Mouse (Mus musculus) neural tube, embryonic 15.5 days (tissue): ENCODE results near the gene B3gnt7. TPM values are rescaled to one million over a fixed set of nuclear protein-coding genes. Genes with fewer than 3 reads are reported as not detected.
A peak's percentile ranks its signal among the peaks of the same experiment; 100 is the strongest.

Experiments used
- ATAC-seq: fragments of 200-750 bp; cut with Nextera tagmentation; 2 replicates; pipeline ENCODE4 v1.8.0; 2017; ENCODE audit warnings: mild to moderate bottlenecking, moderate TSS enrichment, moderate library complexity; ENCODE audit not compliant: low FRiP score
- H3K27ac ChIP-seq: fragments of 300-500 bp; sonication (generic); replicated peaks from 2 replicates; pipeline ENCODE4 v1.5.1; 2015; ENCODE audit warnings: mild to moderate bottlenecking, inconsistent platforms
- H3K27me3 ChIP-seq: fragments of 300-500 bp; sonication (generic); replicated peaks from 2 replicates; pipeline ENCODE4 v1.6.1; 2015; ENCODE audit warnings: inconsistent platforms
- H3K36me3 ChIP-seq: fragments of 300-500 bp; sonication (generic); 2 replicates; pipeline ENCODE4 v1.6.1; 2015; ENCODE audit warnings: inconsistent platforms
- H3K4me1 ChIP-seq: fragments of 300-500 bp; sonication (generic); 2 replicates; pipeline ENCODE4 v1.6.1; 2015; ENCODE audit warnings: inconsistent platforms
- H3K4me2 ChIP-seq: fragments of 300-500 bp; sonication (generic); 2 replicates; pipeline ENCODE4 v1.6.1; 2015; ENCODE audit warnings: inconsistent platforms, mild to moderate bottlenecking, moderate library complexity
- H3K4me3 ChIP-seq: fragments of 300-500 bp; sonication (generic); replicated peaks from 2 replicates; pipeline ENCODE4 v1.5.1; 2015; ENCODE audit warnings: mild to moderate bottlenecking, inconsistent platforms
- H3K9ac ChIP-seq: fragments of 300-500 bp; sonication (generic); replicated peaks from 2 replicates; pipeline ENCODE4 v1.6.1; 2015; ENCODE audit warnings: mild to moderate bottlenecking, inconsistent platforms
- H3K9me3 ChIP-seq: fragments of 300-500 bp; sonication (generic); replicated peaks from 2 replicates; pipeline ENCODE4 v1.6.1; 2016; ENCODE audit warnings: inconsistent platforms
- WGBS: fragments of 180-500 bp; shearing (Covaris S2); methylation state at CpG from one replicate; pipeline ENCODE4 v1.1.7; 2015; ENCODE audit warnings: mixed read lengths; 5-methylcytosine and 5-hydroxymethylcytosine counted together
- microRNA-seq: library from miRNA; unstranded; fragments of <30 nt; microRNA quantifications from one replicate; pipeline ENCODE4, GENCODE M21; 2017
- polyA plus RNA-seq: library from polyadenylated mRNA; unstranded; fragments of >200 nt; fragmentation: Nextera tagmentation; extraction: Ambion mirVana; gene quantifications from 2 replicates; pipeline ENCODE4 v1.2.1, GENCODE M21; 2015

B3gnt7 gene
- polyA plus RNA-seq, 1 experiment from 2014 or later = 7.3 TPM

- ATAC-seq = no peak
- H3K4me2 ChIP-seq = no peak overlapping the region
- WGBS = 54% methylated on average over 1 of the region's 1 CpGs
- no peaks in the 10 kb centered on the region for H3K9me3 ChIP-seq
- H3K27me3 ChIP-seq = no peaks in the 10 kb centered on the region
- H3K4me3 ChIP-seq = no peak overlapping the region
- no peak overlapping the region for H3K27ac ChIP-seq
- no peak overlapping the region for H3K9ac ChIP-seq
- peaks cover 60% of the 10 kb centered on the region for H3K36me3 ChIP-seq
- no peaks in the 10 kb centered on the region for H3K4me1 ChIP-seq
These were observed 45.0 kb downstream of the B3gnt7 start for GRCm38 (mm10) chr1:86347716-86348045.

- no peak overlapping the region for H3K9ac ChIP-seq
- H3K4me1 ChIP-seq = no peaks in the 10 kb centered on the region
- H3K27ac ChIP-seq = no peak overlapping the region
- peaks cover 62% of the 10 kb centered on the region for H3K36me3 ChIP-seq
- H3K9me3 ChIP-seq = no peaks in the 10 kb centered on the region
- no peak for ATAC-seq
- H3K4me3 ChIP-seq = no peak overlapping the region
- 78% methylated on average over 1 of the region's 1 CpGs for WGBS
- H3K27me3 ChIP-seq = no peaks in the 10 kb centered on the region
- no peak overlapping the region for H3K4me2 ChIP-seq
These were observed 45.5 kb downstream of the B3gnt7 start for GRCm38 (mm10) chr1:86348083-86348482.

GRCm38 (mm10) chr1:86348801-86349200 lies 46.2 kb downstream of the B3gnt7 start:
- no peak for ATAC-seq
- Histone ChIP-seq H3K4me3 (no peak overlapping the region), H3K4me1 (no peaks in the 10 kb centered on the region), H3K4me2 (no peak overlapping the region), H3K27me3 (no peaks in the 10 kb centered on the region), H3K9ac (0 out of 2 replicates have a peak overlapping the region, but pooled peaks have one; percentile 11), H3K9me3 (no peaks in the 10 kb centered on the region), H3K27ac (no peak overlapping the region), H3K36me3 (peaks cover 69% of the 10 kb centered on the region)
- WGBS = 68% methylated on average over 4 of the region's 4 CpGs

- Histone ChIP-seq H3K4me1 (no peaks in the 10 kb centered on the region), H3K27me3 (no peaks in the 10 kb centered on the region), H3K9ac (peak overlapping the region; percentile 11; the same call in 1 of the 2 replicates), H3K9me3 (no peaks in the 10 kb centered on the region), H3K27ac (no peak overlapping the region), H3K36me3 (peaks cover 73% of the 10 kb centered on the region), H3K4me3 (no peak overlapping the region), H3K4me2 (no peak overlapping the region)
- 89% methylated on average over 3 of the region's 3 CpGs for WGBS
- no peak for ATAC-seq
These were observed 46.6 kb downstream of the B3gnt7 start for GRCm38 (mm10) chr1:86349201-86349600.

- peaks cover 78% of the 10 kb centered on the region for H3K36me3 ChIP-seq
- no peak overlapping the region for H3K4me3 ChIP-seq
- ATAC-seq = no peak
- H3K27me3 ChIP-seq = no peaks in the 10 kb centered on the region
- no peak overlapping the region for H3K4me2 ChIP-seq
- H3K9me3 ChIP-seq = no peaks in the 10 kb centered on the region
- H3K4me1 ChIP-seq = no peaks in the 10 kb centered on the region
- no peak overlapping the region for H3K27ac ChIP-seq
- 69% methylated on average over 1 of the region's 1 CpGs for WGBS
- no peak overlapping the region for H3K9ac ChIP-seq
These were observed 47.1 kb downstream of the B3gnt7 start for GRCm38 (mm10) chr1:86349696-86350095.

- no peaks in the 10 kb centered on the region for H3K4me1 ChIP-seq
- no peak overlapping the region for H3K27ac ChIP-seq
- WGBS = 87% methylated on average over 8 of the region's 8 CpGs
- no peaks in the 10 kb centered on the region for H3K9me3 ChIP-seq
- peaks cover 85% of the 10 kb centered on the region for H3K36me3 ChIP-seq
- H3K9ac ChIP-seq = no peak overlapping the region
- ATAC-seq = no peak
- no peak overlapping the region for H3K4me2 ChIP-seq
- H3K4me3 ChIP-seq = no peak overlapping the region
- H3K27me3 ChIP-seq = no peaks in the 10 kb centered on the region
These were observed 47.9 kb downstream of the B3gnt7 start for GRCm38 (mm10) chr1:86350576-86350975.

- Histone ChIP-seq H3K4me1 (peaks cover 21% of the 10 kb centered on the region), H3K27me3 (no peaks in the 10 kb centered on the region), H3K4me3 (no peak overlapping the region), H3K4me2 (no peak overlapping the region), H3K36me3 (peaks cover 77% of the 10 kb centered on the region), H3K27ac (no peak overlapping the region), H3K9me3 (no peaks in the 10 kb centered on the region), H3K9ac (no peak overlapping the region)
- WGBS = 90% methylated on average over 2 of the region's 2 CpGs
- ATAC-seq = no peak
These were observed 51.6 kb downstream of the B3gnt7 start for GRCm38 (mm10) chr1:86354186-86354585.

Small RNA genes lying within 50 kb of the gene (microRNA-seq; reads per million reads assigned to microRNA genes)
- gene mmu-mir-3535 = 24.8 reads per million, percentile 33 among the genes with 10 or more reads in this experiment

Other genes with a start within 250 kb of the B3gnt7 start
- gene Psmd1, start 238.4 kb upstream of the B3gnt7 start, polyA plus RNA-seq = 180 and 184 TPM in 2 replicates
- 0.12 and 0.66 TPM in 2 replicates for gene Htr2b, start 190.9 kb upstream of the B3gnt7 start, polyA plus RNA-seq
- gene Gm21972, start 169.2 kb upstream of the B3gnt7 start, polyA plus RNA-seq = 1.2 TPM in 1 of 2 replicates, not detected in the other
- 35.5 and 35.9 TPM in 2 replicates for gene Armc9, start 148.1 kb upstream of the B3gnt7 start, polyA plus RNA-seq
- gene Ncl, start 56.6 kb downstream of the B3gnt7 start, polyA plus RNA-seq = 189 and 296 TPM in 2 replicates
- 0.13 TPM in 1 of 2 replicates, not detected in the other for gene Nmur1, start 123.4 kb downstream of the B3gnt7 start, polyA plus RNA-seq
- gene Tex44, start 123.5 kb downstream of the B3gnt7 start, polyA plus RNA-seq = not detected in 2 replicates
- 1,254 and 1,565 TPM in 2 replicates for gene Ptma, start 223.9 kb downstream of the B3gnt7 start, polyA plus RNA-seq